Mouse (Mus musculus) gastrocnemius, postnatal 36 days (tissue): ENCODE results near the gene Syce1l. TPM values are rescaled to one million over a fixed set of nuclear protein-coding genes. Genes with fewer than 3 reads are reported as not detected.
A peak's percentile ranks its signal among the peaks of the same experiment; 100 is the strongest.

Source experiments
- DNase-seq, 2 experiments: peaks; one replicate each; pipeline ENCODE4 v3.0.0; 2022
- intact Hi-C: fragments of 180-260 bp; cut with DNase I; formaldehyde crosslinking; loops from one replicate; pipeline ENCODE4 v1.15.1; 2025
- long read RNA-seq, 2 experiments: library from polyadenylated mRNA; stranded (forward); transcript quantifications; one replicate each; pipeline ENCODE4 v2.0.0; 2021
- total RNA-seq, 2 experiments: library from RNA; stranded (reverse); gene quantifications; 2 replicates each; pipeline ENCODE4 v1.2.3; 2021

Syce1l gene
- total RNA-seq = not detected
- long read RNA-seq, experiment 1 = 0 reads
- long read RNA-seq, experiment 2, partial matches to known transcripts = 0 of 1 reads
- long read RNA-seq, experiment 2, other reads (novel, unspliced or antisense) = 1 of 1 reads

GRCm38 (mm10) chr8:113642926-113643325, at the start of gene Syce1l:
Gene Syce1l, plus strand, starts transcription at chr8:113643213.
- DNase-seq = no peak
- intact Hi-C loops = no loop called here

GRCm38 (mm10) chr8:113598401-113598800, 44.6 kb upstream of the Syce1l start:
- no peak for DNase-seq
- intact Hi-C loops = no loop called here

DNA sequence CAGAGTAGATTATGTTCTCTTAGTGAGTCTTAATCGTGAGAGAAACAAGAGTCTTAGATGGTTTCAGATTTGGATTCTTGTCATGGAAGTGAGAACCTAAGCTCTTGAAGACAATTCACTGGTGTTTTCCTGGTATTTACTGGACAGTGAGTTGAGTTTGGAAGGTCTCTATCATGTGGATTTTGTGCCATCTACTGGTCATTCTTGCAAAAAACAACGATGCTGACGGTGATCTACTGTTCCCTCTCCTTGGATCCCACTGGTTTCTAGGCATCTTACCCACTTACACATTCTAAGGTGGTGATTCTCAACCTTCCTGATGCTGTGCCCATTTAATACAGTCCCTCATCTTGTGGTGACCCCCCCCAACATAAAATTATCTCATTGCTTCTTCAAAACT, 10.4 kb upstream of the Syce1l start:
- no peak for DNase-seq
- intact Hi-C loops = loop anchor here (5.0 kb wide), 1 partner anchor 1570 kb away; no protein-coding TSS in a partner anchor

- intact Hi-C loops = loop anchor here (5.0 kb wide), 1 partner anchor 1572 kb away; no protein-coding TSS in a partner anchor
- DNase-seq = no peak
Observed at GRCm38 (mm10) chr8:113634161-113634560, 8.9 kb upstream of the Syce1l start.

DNA sequence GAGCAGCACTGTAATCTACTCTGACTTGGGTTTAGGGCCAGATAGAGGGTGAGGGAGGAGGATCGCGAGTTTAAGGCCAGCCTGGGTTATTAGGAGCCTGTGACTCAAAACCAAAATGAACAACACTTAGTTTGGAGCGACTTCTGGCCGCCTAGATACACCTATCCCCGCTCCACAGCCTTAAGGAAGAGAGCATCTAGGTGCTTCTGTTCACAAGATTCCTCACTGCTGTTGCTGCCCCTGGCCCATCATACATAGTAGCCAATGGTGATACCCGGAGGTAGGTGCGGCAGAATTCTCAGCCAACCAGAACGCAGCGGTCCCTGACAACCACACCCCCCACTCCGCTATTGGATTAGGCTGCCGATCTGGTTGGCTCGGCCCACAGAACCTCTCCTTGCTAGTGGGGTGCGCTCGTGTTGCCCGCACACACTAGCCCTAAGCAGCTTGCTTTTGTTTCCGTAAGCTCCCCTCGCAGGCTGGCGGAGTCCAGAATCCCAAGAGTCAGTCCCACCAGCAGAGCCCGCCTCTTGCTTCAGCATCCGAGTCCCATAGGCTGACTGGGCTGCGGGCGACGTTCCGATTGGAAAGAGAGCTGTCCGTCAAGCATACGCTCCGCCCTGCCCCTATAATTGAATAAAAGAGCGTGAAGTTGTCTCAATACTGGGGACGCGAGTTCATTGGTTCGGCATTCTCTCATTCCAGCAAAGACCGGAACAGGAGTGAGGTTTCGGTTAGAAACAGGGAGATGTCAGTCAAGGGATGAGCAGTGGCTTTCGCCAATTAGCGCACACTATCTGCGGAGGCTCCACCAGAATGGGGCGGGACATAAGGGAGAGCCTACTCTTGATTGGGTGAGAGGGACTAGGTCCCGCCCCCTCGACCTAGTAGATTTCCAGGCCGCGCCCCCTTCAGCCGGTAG, 8.1 kb upstream of the Syce1l start, which contains the start of gene Mon1b:
TSS of gene Mon1b (plus strand) at position 918 of the 922 bp plus-strand sequence.
- intact Hi-C loops = loop anchor here (5.0 kb wide), 1 partner anchor 1573 kb away; no protein-coding TSS in a partner anchor
- peak; percentile 94 to 99 for DNase-seq

GRCm38 (mm10) chr8:113635592-113636279, 7.3 kb upstream of the Syce1l start:
- intact Hi-C loops = no loop called here
- peak in 1 of 2 experiments; percentile 81 for DNase-seq

DNA sequence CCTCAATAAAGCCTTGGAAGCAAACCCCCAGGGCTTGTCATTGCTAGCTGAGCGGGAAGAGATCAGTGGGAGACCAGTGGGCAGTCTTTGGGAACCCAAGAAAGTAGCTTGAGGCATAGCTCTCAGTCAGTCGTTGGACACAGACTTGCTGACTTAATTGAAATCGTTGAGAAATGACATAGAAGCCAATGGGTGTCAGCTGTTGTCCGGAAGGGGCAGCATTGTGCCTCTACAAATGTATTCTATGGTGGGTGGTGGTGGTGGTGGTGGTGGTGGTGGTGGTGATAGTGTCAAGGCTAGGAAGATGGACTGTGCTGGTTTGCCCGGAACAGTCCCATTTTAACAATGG, 6.8 kb upstream of the Syce1l start:
- DNase-seq = no peak
- intact Hi-C loops = no loop called here

DNA sequence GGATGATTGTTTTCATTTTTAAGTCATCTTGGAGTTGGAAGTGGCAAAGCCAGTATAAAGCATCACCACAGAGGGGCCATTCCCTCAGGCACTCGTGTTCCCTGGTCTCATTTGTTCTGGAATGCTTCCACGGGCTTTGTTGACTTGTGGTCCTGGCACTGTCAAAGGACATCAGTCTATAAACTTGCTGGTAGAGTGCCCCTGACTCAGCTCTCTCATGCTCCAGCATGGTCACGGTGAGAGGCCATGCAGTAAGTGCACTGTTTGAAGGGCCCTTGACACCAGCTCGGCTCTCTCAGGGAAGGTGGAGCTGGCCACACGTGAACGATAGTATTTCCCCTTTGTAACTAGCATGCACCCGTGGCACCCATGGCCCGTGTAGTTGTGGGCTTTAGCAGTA, 2.7 kb upstream of the Syce1l start:
- no peak for DNase-seq

DNA sequence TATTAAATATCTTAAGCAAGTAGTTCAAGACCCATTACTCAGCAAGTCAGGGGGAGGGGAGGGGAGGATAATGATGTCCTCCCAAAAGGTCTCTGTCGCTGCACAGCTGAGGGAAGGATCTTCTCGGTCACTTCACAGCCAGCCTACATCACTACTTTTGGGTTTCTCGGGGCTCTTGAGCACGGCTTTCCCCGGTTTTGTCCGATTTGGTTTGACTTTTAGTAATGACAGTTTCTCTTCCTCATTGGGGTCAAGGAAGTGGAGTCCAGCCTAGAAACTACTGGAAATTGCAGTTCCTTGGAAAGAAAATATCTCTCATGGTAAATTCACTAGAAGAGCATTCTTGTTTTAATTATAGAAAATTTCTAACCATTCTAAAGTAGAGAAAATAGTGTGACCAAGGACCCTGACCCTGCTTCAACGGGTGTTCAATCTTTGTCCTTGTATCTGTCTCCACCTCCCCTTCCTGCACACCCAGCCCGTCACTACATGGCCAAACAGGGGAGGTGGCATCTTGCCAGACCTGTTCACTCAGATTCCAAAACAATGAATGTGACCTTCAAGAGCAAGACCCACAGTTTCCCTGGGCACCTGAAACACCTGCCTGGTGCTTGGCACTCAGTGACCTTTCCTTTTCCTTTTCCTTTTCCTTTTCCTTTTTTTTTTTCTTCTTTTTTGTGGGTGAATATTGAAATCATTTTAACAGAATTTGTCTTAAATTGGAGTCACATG, 632 bp downstream of the Syce1l start:
- no peak for DNase-seq
- intact Hi-C loops = no loop called here

More for the DNA sequence above, 2.7 kb upstream of the Syce1l start:
- intact Hi-C loops = no loop called here

GRCm38 (mm10) chr8:113645220-113645619, 2.2 kb downstream of the Syce1l start:
- intact Hi-C loops = no loop called here
- no peak for DNase-seq

DNA sequence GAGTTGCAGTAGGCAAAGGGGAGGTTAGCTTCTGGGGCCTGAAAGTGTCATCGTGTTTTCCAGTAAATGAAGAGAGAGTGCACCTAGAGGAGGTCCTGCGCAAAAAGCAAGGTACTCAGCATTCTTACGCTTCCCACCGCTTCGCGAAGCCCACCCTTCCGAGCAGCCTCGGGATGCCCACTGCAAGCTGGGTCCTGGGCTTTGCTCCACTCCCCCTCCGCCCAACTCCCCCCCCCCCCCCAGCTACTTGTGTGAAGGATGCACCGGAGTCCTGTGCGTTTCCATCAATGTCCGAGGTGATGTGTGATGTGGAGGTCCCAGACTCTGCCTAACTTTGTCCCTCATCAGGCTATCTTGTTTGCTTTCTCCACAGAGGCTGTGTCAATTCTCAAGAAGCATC, 9.4 kb downstream of the Syce1l start:
- intact Hi-C loops = no loop called here
- no peak for DNase-seq

DNA sequence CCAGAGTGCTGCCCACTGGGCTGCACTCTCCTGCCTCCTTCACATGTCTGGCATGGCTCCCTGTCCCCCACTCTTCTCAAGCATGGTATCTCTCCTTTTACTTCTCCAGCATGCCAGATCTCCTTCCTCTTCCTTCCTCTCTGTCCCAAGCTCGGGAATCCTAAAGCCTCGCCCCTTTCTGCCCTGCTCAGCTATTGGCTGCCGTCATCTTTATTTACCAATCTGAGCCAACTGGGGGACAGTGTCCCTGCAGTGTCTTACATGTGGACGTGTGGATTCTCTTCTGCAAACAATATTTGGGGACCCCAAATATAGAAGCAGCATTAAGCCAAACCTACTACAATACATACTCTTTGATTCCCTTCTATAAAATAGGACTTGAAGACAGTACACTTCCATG, 10.1 kb downstream of the Syce1l start:
- DNase-seq = no peak
- intact Hi-C loops = no loop called here

DNA sequence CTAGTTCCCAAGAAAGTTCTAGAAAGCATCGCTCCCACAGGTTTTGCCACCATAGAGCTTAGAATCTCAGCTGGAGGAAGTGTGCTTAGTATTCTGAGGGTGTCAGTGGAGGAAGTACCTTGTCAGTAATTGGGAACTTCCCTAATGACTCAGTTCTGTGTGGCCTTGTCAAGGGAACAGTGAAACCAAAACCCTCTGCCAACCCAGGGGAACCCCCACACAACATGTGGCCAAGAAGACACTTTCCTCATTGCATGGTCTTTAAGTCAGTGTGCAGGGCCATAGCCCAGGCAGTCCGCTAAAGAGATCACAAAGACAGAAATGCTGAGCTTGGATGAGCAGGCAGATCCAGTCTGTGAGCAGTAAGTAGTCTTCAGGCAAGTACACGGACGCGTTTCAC, 13.1 kb downstream of the Syce1l start:
- DNase-seq = no peak
- intact Hi-C loops = no loop called here

GRCm38 (mm10) chr8:113656681-113657298, 13.8 kb downstream of the Syce1l start:
- intact Hi-C loops = no loop called here
- DNase-seq = no peak

DNA sequence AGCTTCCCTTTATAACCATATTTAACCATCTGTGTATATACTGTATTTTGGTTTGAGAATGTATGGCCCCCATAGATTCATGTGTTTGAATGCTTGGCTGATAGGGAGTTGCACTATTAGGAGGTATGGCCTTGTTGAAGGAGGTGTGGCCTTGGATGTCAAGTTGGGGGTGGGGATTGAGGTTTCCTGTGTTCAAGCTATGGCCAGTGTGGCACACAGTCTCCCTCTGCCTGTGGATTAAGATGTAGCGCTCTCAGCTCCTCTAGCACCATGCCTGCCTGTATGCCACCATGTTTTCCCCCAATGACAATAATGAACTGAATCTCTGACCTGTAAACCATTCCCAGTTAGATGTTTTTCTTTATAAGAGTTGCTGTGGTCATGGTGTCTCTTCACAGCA, 17.1 kb downstream of the Syce1l start:
- intact Hi-C loops = loop anchor here (10.0 kb wide), 4 partner anchors 185 to 775 kb away; partner anchors contain the start of genes Adamts18 and Wwox
- DNase-seq = no peak

DNA sequence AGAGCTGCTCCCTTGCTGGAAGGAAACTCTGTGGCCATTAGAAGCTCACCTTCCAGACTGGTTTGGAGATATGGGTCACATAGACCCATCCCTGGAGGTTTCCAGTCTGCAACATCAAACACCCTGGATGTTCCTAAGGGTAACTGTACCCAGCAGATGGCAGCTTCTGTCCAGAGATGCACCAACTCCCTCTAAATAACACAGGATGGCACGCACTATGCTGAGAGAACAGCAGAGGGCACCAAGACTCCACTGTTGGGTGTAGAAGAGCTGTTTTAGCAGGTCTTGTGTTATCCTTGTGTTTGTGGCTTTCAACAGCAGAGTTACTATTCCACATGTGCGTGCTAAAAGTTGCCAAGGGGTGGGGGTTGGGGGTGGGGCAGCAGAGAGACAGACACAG, 21.5 kb downstream of the Syce1l start:
- DNase-seq = peak; percentile 60 to 73
- intact Hi-C loops = loop anchor here (1.0 to 10.0 kb wide), 5 partner anchors 180 to 770 kb away; partner anchors contain the start of genes Adamts18 and Wwox

GRCm38 (mm10) chr8:113665036-113665435, 22.0 kb downstream of the Syce1l start:
- DNase-seq = no peak
- intact Hi-C loops = loop anchor here (10.0 kb wide), 4 partner anchors 180 to 770 kb away; partner anchors contain the start of genes Adamts18 and Wwox

DNA sequence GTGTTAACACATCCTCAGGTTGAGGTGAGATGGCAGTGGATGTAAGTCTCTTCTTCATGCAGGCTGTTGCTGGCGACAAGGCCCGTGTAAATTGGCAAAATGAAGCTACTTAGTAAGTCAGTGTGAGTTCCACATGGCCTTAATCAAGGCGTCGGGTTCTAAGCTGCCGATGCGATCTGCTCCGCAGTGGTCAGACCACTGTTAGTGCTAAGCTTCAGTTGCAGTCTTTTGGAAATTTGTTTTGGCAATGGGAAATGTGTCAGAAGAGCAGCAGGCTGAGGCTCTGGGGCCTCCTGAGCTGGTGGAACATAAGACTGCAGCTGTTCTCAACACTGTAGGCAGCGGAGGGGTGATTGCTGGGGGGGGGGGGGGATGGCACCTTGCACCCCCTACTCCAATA, 22.9 kb downstream of the Syce1l start:
- intact Hi-C loops = loop anchor here (10.0 kb wide), 4 partner anchors 179 to 769 kb away; partner anchors contain the start of genes Adamts18 and Wwox

GRCm38 (mm10) chr8:113666714-113667432, 23.9 kb downstream of the Syce1l start:
- no peak for DNase-seq
- intact Hi-C loops = loop anchor here (10.0 kb wide), 4 partner anchors 178 to 768 kb away; partner anchors contain the start of genes Adamts18 and Wwox

More for the DNA sequence above, 22.9 kb downstream of the Syce1l start:
- no peak for DNase-seq
